Mouse (Mus musculus): Measurements from ENCODE around the gene Cox8a. TPM values are rescaled to one million over a fixed set of nuclear protein-coding genes. Genes with fewer than 3 reads are reported as not detected.
A peak's percentile ranks its signal among the peaks of the same experiment; 100 is the strongest.

The Cox8a gene
- polyA plus RNA-seq, 1 experiment from 2014 or later: 1,011 TPM

GRCm38 (mm10) chr19:7165509-7166199 is 51.8 kb downstream of the Cox8a start:
- H3K36me3 ChIP-seq: no peaks in the 10 kb centered on the region
- 2% methylated on average over 48 of the region's 105 CpGs for WGBS
- peak; percentile 33 for ATAC-seq (ENCODE audit: low read depth)
- peak overlapping the region; percentile 77 for H3K4me3 ChIP-seq
- peaks cover 90% of the 10 kb centered on the region for H3K27me3 ChIP-seq
- H3K9ac ChIP-seq: peak overlapping the region; percentile 87
- peak overlapping the region; percentile 91 for H3K4me2 ChIP-seq
- H3K9me3 ChIP-seq: no peaks in the 10 kb centered on the region
- H3K4me1 ChIP-seq (replicated peaks): peaks cover 45% of the 10 kb centered on the region
- peak overlapping the region; percentile 65 for H3K27ac ChIP-seq (replicated peaks)

Other genes starting within 250 kb of the Cox8a start
- gene Ppp1r14b, start 242.6 kb downstream of the Cox8a start, polyA plus RNA-seq (2015; fragmentation: Nextera tagmentation; extraction: Ambion mirVana): 191 and 211 TPM in 2 replicates
- gene Plcb3, start 241.1 kb downstream of the Cox8a start, polyA plus RNA-seq (2015; fragmentation: Nextera tagmentation; extraction: Ambion mirVana): 23.8 and 27.3 TPM in 2 replicates
- 104 and 120 TPM in 2 replicates for gene Fkbp2, start 237.1 kb downstream of the Cox8a start, polyA plus RNA-seq (2015; fragmentation: Nextera tagmentation; extraction: Ambion mirVana)
- gene Vegfb, start 230.0 kb downstream of the Cox8a start, polyA plus RNA-seq (2015; fragmentation: Nextera tagmentation; extraction: Ambion mirVana): 37.2 and 39.3 TPM in 2 replicates
- 21.5 and 23.0 TPM in 2 replicates for gene Dnajc4, start 225.0 kb downstream of the Cox8a start, polyA plus RNA-seq (2015; fragmentation: Nextera tagmentation; extraction: Ambion mirVana)
- gene Nudt22, start 221.5 kb downstream of the Cox8a start, polyA plus RNA-seq (2015; fragmentation: Nextera tagmentation; extraction: Ambion mirVana): 22.6 and 25.8 TPM in 2 replicates
- 14.9 and 18.2 TPM in 2 replicates for gene Trpt1, start 221.5 kb downstream of the Cox8a start, polyA plus RNA-seq (2015; fragmentation: Nextera tagmentation; extraction: Ambion mirVana)
- gene Fermt3, start 198.1 kb downstream of the Cox8a start, polyA plus RNA-seq (2015; fragmentation: Nextera tagmentation; extraction: Ambion mirVana): 4.4 and 4.9 TPM in 2 replicates
- gene Stip1, start 177.6 kb downstream of the Cox8a start, polyA plus RNA-seq (2015; fragmentation: Nextera tagmentation; extraction: Ambion mirVana): 244 and 248 TPM in 2 replicates
- 4.4 and 5.2 TPM in 2 replicates for gene Macrod1, start 160.8 kb downstream of the Cox8a start, polyA plus RNA-seq (2015; fragmentation: Nextera tagmentation; extraction: Ambion mirVana)
- 9.6 and 10.9 TPM in 2 replicates for gene Flrt1, start 111.9 kb downstream of the Cox8a start, polyA plus RNA-seq (2015; fragmentation: Nextera tagmentation; extraction: Ambion mirVana)
- gene Otub1, start 11.3 kb downstream of the Cox8a start, polyA plus RNA-seq (2015; fragmentation: Nextera tagmentation; extraction: Ambion mirVana): 227 and 243 TPM in 2 replicates
- gene Naa40, start 23.6 kb upstream of the Cox8a start, polyA plus RNA-seq (2015; fragmentation: Nextera tagmentation; extraction: Ambion mirVana): 58.1 TPM in 2 replicates
- 31.0 and 31.1 TPM in 2 replicates for gene Rcor2, start 49.7 kb upstream of the Cox8a start, polyA plus RNA-seq (2015; fragmentation: Nextera tagmentation; extraction: Ambion mirVana)
- gene Mark2, start 124.2 kb upstream of the Cox8a start, polyA plus RNA-seq (2015; fragmentation: Nextera tagmentation; extraction: Ambion mirVana): 45.3 and 48.0 TPM in 2 replicates
- 29.1 and 29.2 TPM in 2 replicates for gene Spindoc, start 165.4 kb upstream of the Cox8a start, polyA plus RNA-seq (2015; fragmentation: Nextera tagmentation; extraction: Ambion mirVana)
- 16.5 and 17.0 TPM in 2 replicates for gene 2700081O15Rik, start 200.0 kb upstream of the Cox8a start, polyA plus RNA-seq (2015; fragmentation: Nextera tagmentation; extraction: Ambion mirVana)